Mouse (Mus musculus) kidney, embryonic 15.5 days (tissue): ENCODE measurements at regions not wholly inside any gene's neighbourhood (a gene's known extent, or its start where the extent isn't known, plus 50 kb on each side); places are given as distances from the start of the nearest gene placed in this dataset.
"Not testable (repeated sequence)": the region's sequence is repeated elsewhere in the genome, so short reads cannot be mapped to it uniquely, and the experiment has no call there.

ENCODE experiments used
- ATAC-seq: fragments of 200-750 bp; cut with Nextera tagmentation; replicated peaks from 2 replicates; pipeline ENCODE4 v1.8.0; 2017; ENCODE audit warnings: moderate TSS enrichment; ENCODE audit not compliant: low FRiP score
- H3K27ac ChIP-seq: fragments of 300-500 bp; sonication (generic); 2 replicates; pipeline ENCODE4 v1.5.1; 2015; ENCODE audit warnings: mild to moderate bottlenecking, inconsistent platforms
- H3K27me3 ChIP-seq: fragments of 300-500 bp; sonication (generic); 2 replicates; pipeline ENCODE4 v1.6.1; 2015; ENCODE audit warnings: inconsistent platforms
- H3K36me3 ChIP-seq: fragments of 300-500 bp; sonication (generic); 2 replicates; pipeline ENCODE4 v1.6.1; 2015; ENCODE audit warnings: inconsistent platforms
- H3K4me1 ChIP-seq: fragments of 300-500 bp; sonication (generic); 2 replicates; pipeline ENCODE4 v1.6.1; 2015; ENCODE audit warnings: inconsistent platforms
- H3K4me2 ChIP-seq: fragments of 300-500 bp; sonication (generic); 2 replicates; pipeline ENCODE4 v1.6.1; 2015; ENCODE audit warnings: moderate library complexity, mild to moderate bottlenecking, inconsistent platforms
- H3K4me3 ChIP-seq: fragments of 300-500 bp; sonication (generic); replicated peaks from 2 replicates; pipeline ENCODE4 v1.5.1; 2015; ENCODE audit warnings: mild to moderate bottlenecking, inconsistent platforms
- H3K9ac ChIP-seq: fragments of 300-500 bp; sonication (generic); 2 replicates; pipeline ENCODE4 v1.6.1; 2015; ENCODE audit warnings: mild to moderate bottlenecking, inconsistent platforms
- H3K9me3 ChIP-seq: fragments of 300-500 bp; sonication (generic); replicated peaks from 2 replicates; pipeline ENCODE4 v1.6.1; 2016; ENCODE audit warnings: inconsistent platforms
- WGBS: fragments of 180-500 bp; shearing (Covaris S2); methylation state at CpG from one replicate; pipeline ENCODE4 v1.1.7; 2015; ENCODE audit warnings: mixed read lengths; 5-methylcytosine and 5-hydroxymethylcytosine counted together

GRCm38 (mm10) chr16:73230599-73230998 lies 922.5 kb downstream of the Robo1 start:
- ATAC-seq = no peak
- Histone ChIP-seq H3K9me3 (0 out of 2 replicates have a peak, but pooled peaks cover 3% of the 10 kb centered on the region), H3K4me1 (no peaks in the 10 kb centered on the region), H3K4me3 (no peak overlapping the region), H3K4me2 (no peak overlapping the region), H3K27me3 (no peaks in the 10 kb centered on the region), H3K36me3 (no peaks in the 10 kb centered on the region), H3K9ac (no peak overlapping the region), H3K27ac (no peak overlapping the region)
- WGBS = 58% methylated on average over 2 of the region's 2 CpGs

- 87% methylated on average over 4 of the region's 4 CpGs for WGBS
- Histone ChIP-seq H3K4me3 (no peak overlapping the region), H3K4me2 (no peak overlapping the region), H3K27me3 (no peaks in the 10 kb centered on the region), H3K9me3 (no peaks in the 10 kb centered on the region), H3K36me3 (no peaks in the 10 kb centered on the region), H3K9ac (no peak overlapping the region), H3K27ac (no peak overlapping the region), H3K4me1 (no peaks in the 10 kb centered on the region)
- no peak for ATAC-seq
These were observed 909.4 kb downstream of the Robo1 start for GRCm38 (mm10) chr16:73217555-73217954.

- Histone ChIP-seq H3K27ac (no peak overlapping the region), H3K9me3 (no peaks in the 10 kb centered on the region), H3K4me1 (no peaks in the 10 kb centered on the region), H3K4me3 (no peak overlapping the region), H3K9ac (no peak overlapping the region), H3K4me2 (no peak overlapping the region), H3K27me3 (no peaks in the 10 kb centered on the region), H3K36me3 (no peaks in the 10 kb centered on the region)
- 90% methylated on average over 11 of the region's 11 CpGs for WGBS
- ATAC-seq = no peak
These were observed 895.4 kb downstream of the Robo1 start for GRCm38 (mm10) chr16:73203542-73203941.

- no peaks in the 10 kb centered on the region for H3K4me1 ChIP-seq
- no peak overlapping the region for H3K27ac ChIP-seq
- H3K9ac ChIP-seq = no peak overlapping the region
- H3K4me3 ChIP-seq = no peak overlapping the region
- no peaks in the 10 kb centered on the region for H3K9me3 ChIP-seq
- ATAC-seq = no peak
- no peak overlapping the region for H3K4me2 ChIP-seq
- H3K27me3 ChIP-seq = no peaks in the 10 kb centered on the region
- WGBS = 62% methylated on average over 3 of the region's 3 CpGs
- H3K36me3 ChIP-seq = no peaks in the 10 kb centered on the region
These were observed 892.9 kb downstream of the Robo1 start for GRCm38 (mm10) chr16:73200991-73201390.

DNA sequence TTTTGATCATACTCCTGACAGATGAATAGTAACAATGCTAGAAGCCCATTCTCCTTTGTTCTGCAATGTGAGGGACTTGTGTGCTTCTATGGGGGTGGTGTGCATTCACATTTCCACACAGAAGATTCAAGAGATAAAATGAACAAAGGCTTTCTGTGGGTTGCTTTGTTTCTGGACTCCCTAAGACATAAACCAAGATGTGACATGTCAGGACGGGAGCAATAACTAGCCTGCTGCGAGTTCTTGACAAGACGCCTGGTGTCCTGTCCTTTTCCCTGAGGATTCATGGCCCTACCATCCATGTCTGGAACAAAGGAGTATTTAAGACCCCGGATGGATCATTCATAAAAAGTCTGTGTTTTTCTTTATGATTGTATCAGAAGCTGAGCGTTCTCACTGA lies 874.7 kb downstream of the Robo1 start:
- no peak for ATAC-seq
- Histone ChIP-seq H3K27me3 (no peaks in the 10 kb centered on the region), H3K4me1 (no peaks in the 10 kb centered on the region), H3K36me3 (no peaks in the 10 kb centered on the region), H3K9ac (no peak overlapping the region), H3K9me3 (no peaks in the 10 kb centered on the region), H3K27ac (no peak overlapping the region), H3K4me2 (no peak overlapping the region), H3K4me3 (no peak overlapping the region)
- WGBS = 63% methylated on average over 5 of the region's 5 CpGs

DNA sequence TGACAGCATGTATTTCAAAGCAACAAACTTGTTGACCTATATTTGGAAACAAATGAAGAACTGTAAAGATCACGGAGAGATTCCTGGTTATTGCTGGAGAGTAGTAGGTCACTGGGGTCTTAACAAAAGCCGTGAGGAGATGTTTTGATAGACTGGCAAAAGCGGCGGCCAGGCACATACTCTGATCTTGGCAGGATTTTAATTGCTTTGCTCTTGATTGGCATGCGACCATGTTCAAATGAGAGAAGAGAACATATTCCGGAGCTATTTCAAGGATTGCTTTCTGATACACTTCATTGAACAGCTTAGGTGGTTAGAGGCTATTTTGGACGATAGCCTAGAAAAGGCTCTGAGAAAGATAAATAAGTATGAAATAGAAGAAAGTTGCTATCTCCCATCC lies 874.2 kb downstream of the Robo1 start:
- Histone ChIP-seq H3K27ac (no peak overlapping the region), H3K36me3 (no peaks in the 10 kb centered on the region), H3K4me2 (no peak overlapping the region), H3K9me3 (no peaks in the 10 kb centered on the region), H3K9ac (no peak overlapping the region), H3K4me1 (no peaks in the 10 kb centered on the region), H3K27me3 (no peaks in the 10 kb centered on the region), H3K4me3 (no peak overlapping the region)
- 57% methylated on average over 7 of the region's 7 CpGs for WGBS
- ATAC-seq = no peak

- Histone ChIP-seq H3K9me3 (no peaks in the 10 kb centered on the region), H3K27ac (no peak overlapping the region), H3K4me2 (no peak overlapping the region), H3K36me3 (no peaks in the 10 kb centered on the region), H3K27me3 (no peaks in the 10 kb centered on the region), H3K4me1 (no peaks in the 10 kb centered on the region), H3K9ac (no peak overlapping the region), H3K4me3 (no peak overlapping the region)
- ATAC-seq = no peak
- WGBS = 43% methylated on average over 2 of the region's 2 CpGs
These were observed 847.3 kb downstream of the Robo1 start for GRCm38 (mm10) chr16:73155447-73155846.

DNA sequence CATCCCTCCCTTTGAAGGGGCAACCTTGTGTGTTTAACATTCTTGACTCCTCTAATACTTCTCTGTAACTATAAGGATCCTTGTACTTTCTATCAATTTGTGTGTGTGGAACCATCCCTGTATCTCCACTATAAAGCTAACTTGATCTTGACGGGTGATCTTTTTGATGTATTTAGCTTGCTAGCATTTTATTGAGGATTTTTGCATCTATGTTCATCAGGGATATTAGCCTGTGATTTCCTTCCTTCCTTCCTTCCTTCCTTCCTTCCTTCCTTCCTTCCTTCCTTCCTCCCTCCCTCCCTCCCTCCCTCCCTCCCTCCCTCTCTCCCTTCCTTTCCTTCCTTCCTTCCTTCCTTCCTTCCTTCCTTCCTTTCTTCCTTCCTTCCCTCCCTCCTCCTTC lies 819.8 kb downstream of the Robo1 start:
- not testable (repeated sequence) for H3K27me3 ChIP-seq
- 94% methylated on average over 1 of the region's 1 CpGs for WGBS

DNA sequence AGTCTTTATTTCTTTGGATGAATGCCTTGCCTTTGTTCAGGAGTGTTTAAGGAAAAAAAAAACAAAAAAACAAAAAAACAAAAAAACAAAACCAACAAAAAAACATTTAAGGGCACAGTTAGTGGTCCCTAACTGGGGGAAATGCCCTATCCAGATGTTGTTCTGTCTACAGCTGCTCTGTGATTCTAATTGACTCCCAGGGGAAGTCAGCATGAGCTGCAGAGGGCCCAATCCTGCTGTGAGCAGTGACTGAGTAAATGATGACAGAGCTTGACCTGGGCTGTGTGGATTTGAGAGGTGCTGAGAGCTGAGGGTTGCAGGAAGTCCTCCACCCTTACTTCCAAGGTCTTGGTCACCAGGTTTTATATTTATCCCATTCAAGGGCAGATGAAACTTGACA lies 812.5 kb downstream of the Robo1 start:
- Histone ChIP-seq H3K9ac (no peak overlapping the region), H3K4me3 (no peak overlapping the region), H3K9me3 (no peaks in the 10 kb centered on the region), H3K27me3 (no peaks in the 10 kb centered on the region), H3K36me3 (no peaks in the 10 kb centered on the region), H3K27ac (no peak overlapping the region), H3K4me1 (no peaks in the 10 kb centered on the region), H3K4me2 (no peak overlapping the region)
- no peak for ATAC-seq

More for the DNA sequence above, 819.8 kb downstream of the Robo1 start:
- not testable (repeated sequence) for H3K4me1 ChIP-seq, ATAC-seq, H3K36me3 ChIP-seq, H3K4me2 ChIP-seq, H3K9ac ChIP-seq, H3K27ac ChIP-seq, H3K4me3 ChIP-seq, H3K9me3 ChIP-seq

- H3K4me2 ChIP-seq = no peak overlapping the region
- H3K4me3 ChIP-seq = no peak overlapping the region
- no peaks in the 10 kb centered on the region for H3K27me3 ChIP-seq
- H3K4me1 ChIP-seq = no peaks in the 10 kb centered on the region
- ATAC-seq = no peak
- no peak overlapping the region for H3K9ac ChIP-seq
- no peaks in the 10 kb centered on the region for H3K36me3 ChIP-seq
- WGBS = 62% methylated on average over 2 of the region's 2 CpGs
- H3K9me3 ChIP-seq = no peaks in the 10 kb centered on the region
- H3K27ac ChIP-seq = no peak overlapping the region
These were observed 809.2 kb downstream of the Robo1 start for GRCm38 (mm10) chr16:73117338-73117737.

DNA sequence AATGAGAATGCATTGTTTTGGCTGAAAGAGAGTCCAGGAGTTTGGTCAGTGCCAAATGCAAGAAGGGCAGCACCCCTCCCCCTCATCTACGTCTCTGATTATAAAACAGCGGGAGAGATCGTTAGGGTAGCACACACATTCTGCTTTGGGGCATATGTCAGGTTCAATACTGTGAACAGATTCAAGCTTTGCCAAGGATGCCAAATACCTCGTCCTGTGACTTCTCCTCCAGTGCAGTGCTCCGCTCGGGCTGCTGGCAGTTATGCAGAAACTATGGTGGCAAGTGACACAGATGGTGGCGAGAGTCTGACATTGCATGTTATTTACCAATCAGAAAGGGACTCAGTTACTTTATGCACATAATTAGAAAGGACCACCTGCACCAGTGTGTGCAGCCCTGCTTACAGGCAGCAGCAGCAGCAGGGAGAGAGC lies 799.9 kb downstream of the Robo1 start:
- Histone ChIP-seq H3K27me3 (no peaks in the 10 kb centered on the region), H3K9me3 (no peaks in the 10 kb centered on the region)

GRCm38 (mm10) chr16:73107608-73108007 lies 799.5 kb downstream of the Robo1 start:
- 87% methylated on average over 9 of the region's 9 CpGs for WGBS
- ATAC-seq = no peak

More for the DNA sequence above, 799.9 kb downstream of the Robo1 start:
- ATAC-seq = no peak
- Histone ChIP-seq H3K4me2 (no peak overlapping the region), H3K4me1 (0 out of 2 replicates have a peak, but pooled peaks cover 2% of the 10 kb centered on the region), H3K9ac (no peak overlapping the region), H3K4me3 (no peak overlapping the region), H3K36me3 (no peaks in the 10 kb centered on the region), H3K27ac (no peak overlapping the region)
- 77% methylated on average over 7 of the region's 7 CpGs for WGBS

DNA sequence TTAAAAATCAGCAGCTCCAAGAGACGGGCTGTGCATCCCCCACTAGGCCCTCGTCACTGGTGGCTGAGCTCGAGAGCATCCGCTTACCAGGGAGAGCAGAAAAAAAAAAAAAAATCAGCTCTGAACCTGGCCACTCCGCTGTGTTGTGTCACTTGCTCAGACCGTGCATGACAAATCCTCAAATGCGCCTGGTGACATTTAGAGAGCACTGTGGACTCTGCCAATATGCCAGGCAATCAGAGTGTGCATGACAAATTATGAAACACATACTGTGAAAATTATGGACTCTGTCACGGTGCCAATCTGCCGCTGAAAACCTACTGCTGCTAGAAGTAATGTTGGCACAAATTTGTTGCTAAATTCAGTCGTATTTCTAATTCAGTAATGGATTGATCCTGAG lies 797.4 kb downstream of the Robo1 start:
- no peak for ATAC-seq
- 50% methylated on average over 10 of the region's 10 CpGs for WGBS
- H3K4me3 ChIP-seq = no peak overlapping the region
- H3K27ac ChIP-seq = no peak overlapping the region
- H3K4me1 ChIP-seq = peaks cover 6% of the 10 kb centered on the region; the same call in 1 of the 2 replicates
- H3K9ac ChIP-seq = no peak overlapping the region
- no peak overlapping the region for H3K4me2 ChIP-seq
- no peaks in the 10 kb centered on the region for H3K27me3 ChIP-seq
- H3K36me3 ChIP-seq = no peaks in the 10 kb centered on the region
- H3K9me3 ChIP-seq = no peaks in the 10 kb centered on the region

More at GRCm38 (mm10) chr16:73107608-73108007, 799.5 kb downstream of the Robo1 start:
- Histone ChIP-seq H3K4me2 (no peak overlapping the region), H3K4me3 (no peak overlapping the region), H3K36me3 (no peaks in the 10 kb centered on the region), H3K27me3 (no peaks in the 10 kb centered on the region), H3K4me1 (0 out of 2 replicates have a peak, but pooled peaks cover 2% of the 10 kb centered on the region), H3K27ac (no peak overlapping the region), H3K9me3 (no peaks in the 10 kb centered on the region), H3K9ac (no peak overlapping the region)
